Mouse (Mus musculus): ENCODE data around the gene Lime1. TPM values are rescaled to one million over a fixed set of nuclear protein-coding genes. Genes with fewer than 3 reads are reported as not detected.

Lime1 gene
- total and polyA plus RNA-seq, 2 experiments from 2014 or later, result 7.6 to 11.1 TPM

GRCm38 (mm10) chr2:181401497-181401896 lies 21.6 kb downstream of the Lime1 start:
- Histone ChIP-seq H3K9ac (replicated peaks; ENCODE audit: low read depth, low read length) (no peak overlapping the region), H3K27ac (ENCODE audit: low read depth) (no peak overlapping the region), H3K36me3 (replicated peaks; ENCODE audit: control insufficient read depth, insufficient read depth, low read length) (no peaks in the 10 kb centered on the region; the same call in 1 of the 2 replicates), H3K4me3 (ENCODE audit: low read depth, low read length) (no peak overlapping the region), H3K4me1 (ENCODE audit: control insufficient read depth, insufficient read depth) (peaks cover 6% of the 10 kb centered on the region), H3K9me3 (replicated peaks; ENCODE audit: control insufficient read depth, low read length) (no peaks in the 10 kb centered on the region), H3K27me3 (ENCODE audit: control insufficient read depth, insufficient read depth, low read length) (no peaks in the 10 kb centered on the region), H3K4me2 (ENCODE audit: low read depth, low read length) (no peak overlapping the region)
- no peak for TF ChIP-seq EP300 (IDR thresholded peaks at IDR 0.05; ENCODE audit: low read depth)
- no peak for ATAC-seq (ENCODE audit: insufficient read depth, low read depth)
- DNase-seq (ENCODE audit: low spot score), result no peak
- WGBS, result 8% methylated on average over 1 of the region's 1 CpGs

- H3K4me2 ChIP-seq (ENCODE audit: low read depth, low read length), result no peak overlapping the region
- H3K27ac ChIP-seq (ENCODE audit: low read depth), result no peak overlapping the region
- DNase-seq (ENCODE audit: low spot score) (no peak), ATAC-seq (ENCODE audit: insufficient read depth, low read depth) (no peak)
- H3K36me3 ChIP-seq (replicated peaks; ENCODE audit: control insufficient read depth, insufficient read depth, low read length), result no peaks in the 10 kb centered on the region; the same call in 1 of the 2 replicates
- TF ChIP-seq EP300 (IDR thresholded peaks at IDR 0.05; ENCODE audit: low read depth) (no peak), CTCF (IDR thresholded peaks at IDR 0.05; ENCODE audit: low read depth) (no peak)
- H3K9ac ChIP-seq (replicated peaks; ENCODE audit: low read depth, low read length), result no peak overlapping the region
- no peaks in the 10 kb centered on the region for H3K4me1 ChIP-seq (ENCODE audit: control insufficient read depth, insufficient read depth)
- WGBS, result 84% methylated on average over 3 of the region's 3 CpGs
- no peak overlapping the region for H3K4me3 ChIP-seq (ENCODE audit: low read depth, low read length)
- H3K9me3 ChIP-seq (replicated peaks; ENCODE audit: control insufficient read depth, low read length), result no peaks in the 10 kb centered on the region
- H3K27me3 ChIP-seq (ENCODE audit: control insufficient read depth, insufficient read depth, low read length), result no peaks in the 10 kb centered on the region
Observed at GRCm38 (mm10) chr2:181403722-181404121, 23.8 kb downstream of the Lime1 start.

- TF ChIP-seq EP300 (IDR thresholded peaks at IDR 0.05; ENCODE audit: low read depth), result no peak
- no peak for TF ChIP-seq CTCF (IDR thresholded peaks at IDR 0.05; ENCODE audit: low read depth)
- Histone ChIP-seq H3K27ac (ENCODE audit: low read depth) (no peak overlapping the region), H3K9me3 (replicated peaks; ENCODE audit: control insufficient read depth, low read length) (no peaks in the 10 kb centered on the region), H3K27me3 (ENCODE audit: control insufficient read depth, insufficient read depth, low read length) (no peaks in the 10 kb centered on the region), H3K9ac (replicated peaks; ENCODE audit: low read depth, low read length) (no peak overlapping the region), H3K4me3 (ENCODE audit: low read depth, low read length) (no peak overlapping the region), H3K4me1 (ENCODE audit: control insufficient read depth, insufficient read depth) (no peaks in the 10 kb centered on the region), H3K4me2 (ENCODE audit: low read depth, low read length) (no peak overlapping the region), H3K36me3 (replicated peaks; ENCODE audit: control insufficient read depth, insufficient read depth, low read length) (peaks cover 14% of the 10 kb centered on the region; the same call in 1 of the 2 replicates)
- no peak for DNase-seq (ENCODE audit: low spot score)
- 73% methylated on average over 7 of the region's 7 CpGs for WGBS
- ATAC-seq (ENCODE audit: insufficient read depth, low read depth), result no peak
Observed at GRCm38 (mm10) chr2:181409643-181410042, 29.8 kb downstream of the Lime1 start.

- no peak overlapping the region for H3K4me2 ChIP-seq (ENCODE audit: low read depth, low read length)
- no peaks in the 10 kb centered on the region for H3K9me3 ChIP-seq (replicated peaks; ENCODE audit: control insufficient read depth, low read length)
- TF ChIP-seq CTCF (IDR thresholded peaks at IDR 0.05; ENCODE audit: low read depth) (peak; percentile 94), EP300 (IDR thresholded peaks at IDR 0.05; ENCODE audit: low read depth) (no peak)
- no peak overlapping the region for H3K27ac ChIP-seq (ENCODE audit: low read depth)
- H3K4me1 ChIP-seq (ENCODE audit: control insufficient read depth, insufficient read depth), result 0 out of 2 replicates have a peak, but pooled peaks cover 2% of the 10 kb centered on the region
- 34% methylated on average over 4 of the region's 4 CpGs for WGBS
- no peak overlapping the region for H3K9ac ChIP-seq (replicated peaks; ENCODE audit: low read depth, low read length)
- peak; percentile 87 for ATAC-seq (ENCODE audit: insufficient read depth, low read depth)
- H3K4me3 ChIP-seq (ENCODE audit: low read depth, low read length), result no peak overlapping the region
- peak; percentile 75 for DNase-seq (ENCODE audit: low spot score)
- H3K36me3 ChIP-seq (replicated peaks; ENCODE audit: control insufficient read depth, insufficient read depth, low read length), result peaks cover 14% of the 10 kb centered on the region; the same call in 1 of the 2 replicates
- no peaks in the 10 kb centered on the region for H3K27me3 ChIP-seq (ENCODE audit: control insufficient read depth, insufficient read depth, low read length)
Observed at GRCm38 (mm10) chr2:181410760-181411473, 31.0 kb downstream of the Lime1 start.

- ATAC-seq (ENCODE audit: insufficient read depth, low read depth), result no peak
- Histone ChIP-seq H3K36me3 (replicated peaks; ENCODE audit: control insufficient read depth, insufficient read depth, low read length) (0 out of 2 replicates have a peak, but pooled peaks cover 14% of the 10 kb centered on the region), H3K4me2 (ENCODE audit: low read depth, low read length) (no peak overlapping the region), H3K27ac (ENCODE audit: low read depth) (no peak overlapping the region), H3K4me3 (ENCODE audit: low read depth, low read length) (no peak overlapping the region), H3K4me1 (ENCODE audit: control insufficient read depth, insufficient read depth) (0 out of 2 replicates have a peak, but pooled peaks cover 8% of the 10 kb centered on the region), H3K27me3 (ENCODE audit: control insufficient read depth, insufficient read depth, low read length) (no peaks in the 10 kb centered on the region), H3K9ac (replicated peaks; ENCODE audit: low read depth, low read length) (no peak overlapping the region), H3K9me3 (replicated peaks; ENCODE audit: control insufficient read depth, low read length) (no peaks in the 10 kb centered on the region)
- 42% methylated on average over 2 of the region's 2 CpGs for WGBS
- TF ChIP-seq EP300 (IDR thresholded peaks at IDR 0.05; ENCODE audit: low read depth) (no peak), CTCF (IDR thresholded peaks at IDR 0.05; ENCODE audit: low read depth) (no peak)
- no peak for DNase-seq (ENCODE audit: low spot score)
Observed at GRCm38 (mm10) chr2:181413141-181413540, 33.3 kb downstream of the Lime1 start.

All from heart, postnatal 0 days (tissue).